Mouse (Mus musculus) megakaryocyte, embryonic 14.5 days (primary cell): ENCODE data around the gene Gm20388.

Experiments used
- FLI1 ChIP-seq: IDR thresholded peaks from 2 replicates; pipeline ENCODE4 v1.6.1; 2012; ENCODE audit warnings: low read length, inconsistent platforms, mixed read lengths
- GATA1 ChIP-seq: IDR thresholded peaks from 3 replicates; pipeline ENCODE4 v1.6.1; 2012; ENCODE audit warnings: mixed read lengths, low read length, inconsistent platforms, borderline replicate concordance

DNA sequence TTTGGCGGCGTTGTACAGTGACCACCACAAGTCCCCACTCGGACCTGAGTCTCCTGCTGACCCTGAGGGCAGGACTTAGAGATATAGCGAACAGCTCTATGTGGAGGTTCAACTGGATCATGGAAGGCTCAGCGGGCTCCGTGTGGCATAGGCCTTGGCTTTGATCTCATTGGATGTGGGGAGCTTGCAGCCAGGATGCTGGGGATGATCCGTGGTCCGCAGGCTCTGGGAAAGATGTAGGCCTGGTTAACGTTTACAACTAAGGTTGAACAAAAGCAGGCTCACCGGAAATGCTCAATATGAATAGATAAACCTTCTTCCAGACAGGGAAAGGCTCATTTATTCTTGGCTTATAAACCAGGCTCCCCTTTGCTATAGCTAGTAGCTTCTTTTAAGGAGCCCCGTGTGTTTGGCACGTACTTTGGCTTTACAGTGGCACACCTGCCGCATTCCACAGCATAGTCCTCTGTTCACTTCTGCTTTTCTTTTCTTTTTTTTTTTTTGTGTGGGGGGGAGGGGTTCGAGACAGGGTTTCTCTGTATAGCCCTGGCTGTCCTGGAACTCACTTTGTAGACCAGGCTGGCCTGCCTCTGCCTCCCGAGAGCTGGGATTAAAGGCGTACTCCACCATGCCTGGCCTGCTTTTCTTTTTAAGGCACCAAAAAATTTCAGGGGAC lies 1218.8 kb downstream of the Gm20388 start:
- TF ChIP-seq GATA1 (no peak), FLI1 (no peak)
